Mouse (Mus musculus) heart, embryonic 14.5 days (tissue): Measurements from ENCODE around the gene Kif21b. TPM values are rescaled to one million over a fixed set of nuclear protein-coding genes. Genes with fewer than 3 reads are reported as not detected.

Experiments used
- ATAC-seq: fragments of 200-750 bp; cut with Nextera tagmentation; 2 replicates; pipeline ENCODE4 v1.8.0; 2017; ENCODE audit warnings: low read depth, moderate TSS enrichment; ENCODE audit not compliant: insufficient number of reproducible peaks, insufficient read depth, low FRiP score
- H3K27ac ChIP-seq, 2 experiments: fragments of 200-500 bp in 1 of 2; fragments of 300-500 bp in 1 of 2; sonication (generic) in 1 of 2; replicated peaks in 1 of 2; 2 replicates each; pipeline ENCODE4 v1.5.1; 2012 to 2014; ENCODE audit warnings: low read depth in 2 of 2, low read length in 2 of 2, control low read depth in 1 of 2, mild to moderate bottlenecking in 1 of 2, mixed read lengths in 1 of 2; ENCODE audit not compliant: control insufficient read depth in 1 of 2, insufficient read depth in 1 of 2
- H3K27me3 ChIP-seq: fragments of 300-500 bp; sonication (generic); 2 replicates; pipeline ENCODE4 v1.6.1; 2014; ENCODE audit warnings: mild to moderate bottlenecking, low read length, control low read depth; ENCODE audit not compliant: control insufficient read depth, insufficient read depth
- H3K36me3 ChIP-seq: fragments of 300-500 bp; sonication (generic); 2 replicates; pipeline ENCODE4 v1.6.1; 2014; ENCODE audit warnings: mild to moderate bottlenecking, control low read depth, low read length, mixed read lengths; ENCODE audit not compliant: control insufficient read depth, insufficient read depth
- H3K4me1 ChIP-seq, 2 experiments: fragments of 200-500 bp in 1 of 2; fragments of 300-500 bp in 1 of 2; sonication (generic) in 1 of 2; 2 replicates each; pipeline ENCODE4 v1.6.1; 2012 to 2014; ENCODE audit warnings: low read length in 2 of 2, control low read depth in 1 of 2, mixed read lengths in 1 of 2; ENCODE audit not compliant: control insufficient read depth in 2 of 2, insufficient read depth in 2 of 2
- H3K4me2 ChIP-seq: fragments of 300-500 bp; sonication (generic); 2 replicates; pipeline ENCODE4 v1.6.1; 2014; ENCODE audit warnings: mild to moderate bottlenecking, low read length
- H3K4me3 ChIP-seq, 2 experiments: fragments of 200-500 bp in 1 of 2; fragments of 300-500 bp in 1 of 2; sonication (generic) in 1 of 2; 2 replicates each; pipeline ENCODE4 v1.5.1; 2012 to 2014; ENCODE audit warnings: low read length in 2 of 2, mild to moderate bottlenecking in 2 of 2, control low read depth in 1 of 2, low read depth in 1 of 2, moderate library complexity in 1 of 2; ENCODE audit not compliant: control insufficient read depth in 1 of 2, insufficient read depth in 1 of 2
- H3K9ac ChIP-seq: fragments of 300-500 bp; sonication (generic); 2 replicates; pipeline ENCODE4 v1.6.1; 2014; ENCODE audit warnings: mild to moderate bottlenecking, low read length
- H3K9me3 ChIP-seq: fragments of 300-500 bp; sonication (generic); 2 replicates; pipeline ENCODE4 v1.6.1; 2016; ENCODE audit warnings: low read length, control low read depth; ENCODE audit not compliant: control insufficient read depth
- WGBS: fragments of 180-500 bp; shearing (Covaris S2); extraction: QIAGEN DNeasy Blood & Tissue Kit; methylation state at CpG from one replicate; pipeline ENCODE4 v1.1.7; 2014; 5-methylcytosine and 5-hydroxymethylcytosine counted together
- polyA plus RNA-seq: library from polyadenylated mRNA; unstranded; fragments of >200 nt; fragmentation: Nextera tagmentation; extraction: Ambion mirVana; gene quantifications from 2 replicates; pipeline ENCODE4 v1.2.1, GENCODE M21; 2014

The Kif21b gene
- polyA plus RNA-seq, 1 experiment from 2014 or later: 1.1 TPM

DNA sequence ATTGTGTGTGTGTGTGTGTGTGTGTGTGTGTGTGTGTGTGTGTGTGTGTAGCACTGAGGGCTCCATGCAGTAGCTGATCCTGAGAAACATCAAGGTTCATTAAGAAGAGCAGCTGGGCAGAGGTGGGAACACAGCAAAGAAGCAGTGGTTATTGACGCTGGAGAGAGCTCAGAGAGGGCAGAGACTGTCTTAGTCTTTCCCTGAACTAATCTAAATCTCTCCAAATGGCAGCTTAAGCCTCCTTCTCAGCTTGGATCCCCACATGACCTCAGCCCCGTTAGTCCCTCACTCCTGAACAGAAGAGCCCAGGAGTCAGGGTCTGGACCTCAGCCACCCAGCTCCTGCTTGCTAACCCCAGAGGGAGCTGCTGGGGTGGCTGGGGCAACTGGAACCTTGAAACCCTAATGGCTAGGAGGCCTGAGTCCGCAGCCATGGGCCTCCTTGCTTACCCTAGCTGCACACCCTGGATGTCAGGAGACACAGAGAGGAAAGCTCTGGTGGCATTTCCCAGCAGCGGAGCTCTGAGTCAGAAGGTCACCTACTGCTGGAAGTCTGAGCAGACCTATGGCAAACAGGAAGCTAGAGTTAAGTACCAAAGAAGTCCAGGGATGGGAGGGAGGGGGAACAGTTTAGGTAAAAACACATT is 2.1 kb upstream of the Kif21b start:
- H3K4me2 ChIP-seq: no peak overlapping the region
- H3K27ac ChIP-seq: no peak overlapping the region
- H3K9me3 ChIP-seq: no peaks in the 10 kb centered on the region
- peaks cover 3% of the 10 kb centered on the region; the same call in 1 of the 2 replicates for H3K27me3 ChIP-seq
- 45% methylated on average over 4 of the region's 4 CpGs for WGBS
- H3K4me3 ChIP-seq: no peak overlapping the region
- H3K9ac ChIP-seq: no peak overlapping the region
- no peaks in the 10 kb centered on the region for H3K36me3 ChIP-seq
- ATAC-seq: no peak
- peaks cover 42 to 69% of the 10 kb centered on the region in 2 experiments for H3K4me1 ChIP-seq

DNA sequence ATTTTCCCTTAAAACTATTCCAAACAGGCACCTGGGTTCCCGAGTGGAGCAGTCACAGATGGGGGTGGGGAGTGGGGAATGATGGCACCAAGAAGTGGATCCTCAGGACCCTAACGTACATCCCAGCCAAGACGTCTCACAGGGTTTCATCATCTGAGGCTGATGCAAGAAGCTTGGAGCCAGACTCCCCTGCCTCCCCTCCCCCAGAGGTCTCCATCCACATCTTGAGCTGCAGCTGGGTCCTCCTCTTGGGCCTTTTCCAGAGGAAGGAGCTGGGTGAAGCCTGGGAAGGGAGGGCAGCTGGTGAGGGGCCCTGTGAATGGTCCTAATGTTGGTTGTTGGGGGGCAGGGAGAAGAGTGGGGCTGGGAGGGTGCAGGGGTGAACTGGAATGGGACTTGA is 1.1 kb upstream of the Kif21b start:
- H3K36me3 ChIP-seq: no peaks in the 10 kb centered on the region
- H3K9me3 ChIP-seq: no peaks in the 10 kb centered on the region
- WGBS: 69% methylated on average over 3 of the region's 3 CpGs
- H3K9ac ChIP-seq: no peak overlapping the region
- H3K27me3 ChIP-seq: peaks cover 3% of the 10 kb centered on the region; the same call in 1 of the 2 replicates
- no peak overlapping the region for H3K4me2 ChIP-seq
- peaks cover 47 to 69% of the 10 kb centered on the region in 2 experiments for H3K4me1 ChIP-seq
- H3K4me3 ChIP-seq: no peak overlapping the region
- H3K27ac ChIP-seq: no peak overlapping the region
- ATAC-seq: no peak

DNA sequence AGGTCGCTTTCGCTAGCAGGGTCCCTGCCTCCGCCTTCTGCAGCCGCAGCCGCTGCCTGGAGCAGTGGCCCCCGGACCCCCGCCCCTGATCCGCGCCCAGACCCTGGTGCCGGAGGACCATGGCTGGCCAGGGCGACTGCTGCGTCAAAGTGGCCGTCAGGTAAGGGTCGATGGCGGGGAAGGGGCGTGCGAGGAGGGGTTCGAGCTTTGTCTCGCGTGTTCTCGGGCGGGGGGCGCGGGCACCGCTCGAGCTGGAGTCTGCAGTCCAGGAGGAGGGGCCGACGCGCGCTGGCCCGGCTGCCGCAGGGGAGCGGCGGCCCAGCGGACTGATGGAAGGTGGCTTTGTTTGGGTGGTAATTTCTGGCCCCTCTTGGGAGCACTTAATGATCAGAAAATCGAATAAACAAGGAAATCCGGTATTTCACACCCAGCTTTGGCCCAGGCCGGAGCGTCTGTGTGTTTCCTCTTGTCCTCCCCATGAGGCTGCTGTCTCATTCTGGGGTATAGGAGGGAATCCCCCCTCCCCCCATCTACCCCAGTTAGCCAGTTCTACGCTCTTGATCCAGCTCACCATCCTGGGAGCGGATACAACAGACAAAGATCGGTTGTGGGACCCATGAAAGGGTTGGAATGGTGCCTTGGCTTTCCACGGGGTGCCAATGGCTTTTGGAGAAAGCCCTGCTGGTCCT is 558 bp downstream of the Kif21b start:
- Histone ChIP-seq H3K27me3 (peaks cover 3% of the 10 kb centered on the region; the same call in 1 of the 2 replicates), H3K9me3 (no peaks in the 10 kb centered on the region), H3K4me3 (peak overlapping the region; percentile 68 to 73), H3K9ac (peak overlapping the region; percentile 83), H3K4me1 (peaks cover 56 to 77% of the 10 kb centered on the region in 2 experiments), H3K27ac (0 out of 4 replicates have a peak overlapping the region, but pooled peaks of 1 of the 2 experiments have one; percentile 33), H3K4me2 (peak overlapping the region; percentile 100), H3K36me3 (no peaks in the 10 kb centered on the region)
- 2% methylated on average over 40 of the region's 43 CpGs for WGBS
- ATAC-seq: no peak; the same call in 1 of the 2 replicates

DNA sequence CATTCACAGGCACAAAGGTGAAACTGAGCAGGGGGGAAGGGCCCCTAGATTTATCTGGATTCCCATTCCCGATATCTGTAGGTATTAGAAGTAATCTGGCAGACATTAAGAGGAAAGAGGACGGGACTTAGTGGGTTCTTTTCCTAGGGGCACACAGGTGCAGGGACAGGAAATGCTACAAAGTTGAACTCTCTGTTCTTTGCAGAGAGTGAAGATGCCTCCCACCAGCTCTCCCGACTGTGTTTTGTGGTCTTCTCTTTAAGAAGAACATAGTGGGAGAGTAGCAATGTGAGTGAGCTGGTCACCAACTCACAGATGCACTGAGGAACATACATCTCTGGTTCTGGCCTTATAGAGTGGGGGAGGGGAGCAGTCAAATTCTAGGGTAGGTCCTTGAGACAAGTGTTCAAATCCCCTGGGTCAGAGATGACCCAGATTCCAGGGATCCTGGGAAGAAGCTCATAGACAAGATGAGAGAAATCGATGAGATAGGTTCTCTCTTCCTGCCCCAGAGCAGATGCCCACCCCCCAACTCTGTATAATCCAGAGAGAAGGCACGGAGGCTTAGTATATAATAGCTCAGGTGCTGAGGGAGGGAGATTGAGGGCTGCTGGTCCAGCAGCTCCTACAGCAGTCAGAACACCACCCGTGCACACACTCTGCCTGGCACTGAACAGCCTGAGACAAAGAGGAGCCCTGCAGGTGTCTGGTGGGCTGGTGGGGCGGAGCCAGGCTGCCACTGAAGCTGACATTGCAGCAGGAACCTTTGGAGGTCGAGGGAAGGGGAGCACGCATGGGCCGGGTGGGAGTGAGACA is 1.4 kb downstream of the Kif21b start:
- Histone ChIP-seq H3K4me3 (peak overlapping the region; percentile 68 to 73), H3K27ac (no peak overlapping the region), H3K27me3 (peaks cover 3% of the 10 kb centered on the region; the same call in 1 of the 2 replicates), H3K9me3 (no peaks in the 10 kb centered on the region), H3K9ac (peak overlapping the region; percentile 83), H3K4me1 (peaks cover 63 to 79% of the 10 kb centered on the region in 2 experiments), H3K36me3 (no peaks in the 10 kb centered on the region), H3K4me2 (peak overlapping the region; percentile 100)
- WGBS: 52% methylated on average over 10 of the region's 10 CpGs
- ATAC-seq: no peak

DNA sequence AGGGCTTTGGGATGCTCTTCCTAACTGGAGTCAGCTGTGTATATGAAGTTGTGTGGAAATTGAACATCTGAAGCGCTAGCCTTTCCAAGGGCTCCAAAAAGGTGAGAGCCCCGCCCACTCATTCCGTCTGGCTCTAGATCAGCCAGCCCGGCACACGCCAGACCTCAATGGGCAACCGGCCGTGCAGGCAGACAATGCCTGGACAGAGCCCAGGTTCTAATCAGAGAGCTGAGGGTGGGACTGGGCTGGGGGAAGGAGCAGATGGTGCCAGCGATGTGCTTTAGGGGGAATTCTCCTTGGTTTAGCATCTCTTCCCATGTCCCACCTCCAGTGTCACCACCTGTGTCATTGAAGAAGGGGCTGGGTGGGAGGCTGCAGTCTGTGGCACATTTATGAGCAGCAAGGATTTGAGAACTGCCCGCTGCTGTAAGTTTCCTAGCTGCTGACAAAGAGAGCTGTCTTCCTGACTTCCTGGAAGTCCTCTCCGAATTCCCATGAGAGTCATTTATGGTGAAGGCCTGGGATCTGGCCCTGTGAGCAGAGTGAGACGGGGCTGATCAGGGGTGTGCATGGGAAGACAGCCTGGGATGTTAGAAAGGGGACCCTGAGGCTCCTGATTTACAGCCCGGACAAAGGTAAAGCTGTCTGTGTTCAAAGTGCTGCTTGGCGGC is 2.5 kb downstream of the Kif21b start:
- 0 out of 4 replicates have a peak overlapping the region, but pooled peaks of 1 of the 2 experiments have one; percentile 9 for H3K27ac ChIP-seq
- H3K4me3 ChIP-seq: no peak overlapping the region
- H3K36me3 ChIP-seq: no peaks in the 10 kb centered on the region
- no peak for ATAC-seq
- H3K4me2 ChIP-seq: peak overlapping the region; percentile 100
- peaks cover 66 to 79% of the 10 kb centered on the region in 2 experiments for H3K4me1 ChIP-seq
- H3K27me3 ChIP-seq: peaks cover 3% of the 10 kb centered on the region; the same call in 1 of the 2 replicates
- H3K9me3 ChIP-seq: no peaks in the 10 kb centered on the region
- WGBS: 49% methylated on average over 13 of the region's 13 CpGs
- H3K9ac ChIP-seq: no peak overlapping the region

DNA sequence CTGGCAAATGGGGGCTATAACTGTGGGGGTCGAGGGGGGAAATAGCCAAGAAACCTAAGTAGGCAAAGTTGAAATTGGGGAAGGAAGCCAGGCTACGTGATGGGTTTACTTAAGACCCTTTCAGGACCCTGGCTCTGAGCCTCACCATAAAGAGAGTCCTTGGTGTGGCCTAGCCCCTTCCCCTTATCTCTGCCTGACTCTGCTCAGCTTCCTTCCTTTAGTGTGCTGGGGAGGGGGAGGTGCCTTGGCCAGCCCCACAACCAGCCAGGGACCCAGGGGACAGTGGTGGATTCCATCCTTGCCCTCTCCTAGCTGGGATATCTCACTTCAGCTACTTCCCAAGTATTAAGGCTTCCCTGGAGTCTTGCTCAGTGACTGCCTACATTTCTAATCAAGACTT is 3.4 kb downstream of the Kif21b start:
- Histone ChIP-seq H3K9me3 (no peaks in the 10 kb centered on the region), H3K27me3 (peaks cover 3% of the 10 kb centered on the region; the same call in 1 of the 2 replicates), H3K4me3 (no peak overlapping the region), H3K4me1 (peaks cover 65 to 79% of the 10 kb centered on the region in 2 experiments), H3K36me3 (no peaks in the 10 kb centered on the region), H3K27ac (no peak overlapping the region), H3K4me2 (no peak overlapping the region), H3K9ac (no peak overlapping the region)
- 51% methylated on average over 2 of the region's 2 CpGs for WGBS
- ATAC-seq: no peak

DNA sequence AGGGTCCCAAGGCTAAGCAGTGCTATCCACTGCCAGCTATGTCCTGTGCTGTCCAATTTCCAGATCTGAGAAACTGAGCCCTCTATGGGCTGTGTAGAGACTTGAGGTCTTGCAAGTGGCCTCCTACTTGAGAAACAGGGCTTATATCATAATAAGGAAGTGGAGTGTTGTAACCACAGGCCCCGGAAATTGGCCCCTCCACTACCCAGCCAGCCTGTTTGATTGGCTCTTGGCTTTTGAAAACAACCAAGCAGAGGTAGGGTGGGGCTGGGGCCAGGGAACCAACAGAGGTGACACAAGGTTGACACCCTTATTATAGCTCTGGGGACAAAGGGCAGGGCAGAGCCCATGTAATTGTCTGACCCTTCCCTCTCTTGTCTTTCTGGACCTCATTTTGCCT is 3.9 kb downstream of the Kif21b start:
- Histone ChIP-seq H3K9me3 (no peaks in the 10 kb centered on the region), H3K36me3 (no peaks in the 10 kb centered on the region), H3K4me1 (peaks cover 64 to 82% of the 10 kb centered on the region in 2 experiments), H3K9ac (no peak overlapping the region), H3K4me2 (no peak overlapping the region), H3K27ac (no peak overlapping the region), H3K4me3 (no peak overlapping the region), H3K27me3 (peaks cover 3% of the 10 kb centered on the region; the same call in 1 of the 2 replicates)
- no peak for ATAC-seq
- WGBS: 62% methylated on average over 1 of the region's 1 CpGs
